Mouse (Mus musculus) G1E (cell line): ENCODE measurements around the gene Spats1.

ENCODE experiments used
- CTCF ChIP-seq: IDR thresholded peaks from 2 replicates; pipeline ENCODE4 v1.5.1; 2012; ENCODE audit warnings: low read depth, low read length, inconsistent platforms, mixed read lengths
- GATA1 ChIP-seq: IDR thresholded peaks from 2 replicates; pipeline ENCODE4 v1.6.1; 2012; ENCODE audit warnings: borderline replicate concordance, low read length, inconsistent platforms, mixed read lengths
- POLR2AphosphoS5 ChIP-seq: IDR thresholded peaks from 2 replicates; pipeline ENCODE4 v1.6.1; 2012; ENCODE audit warnings: low read depth, low read length, inconsistent platforms; ENCODE audit not compliant: insufficient replicate concordance
- TAL1 ChIP-seq: conservative IDR thresholded peaks from 2 replicates; pipeline ENCODE4 v1.6.1; 2012; ENCODE audit warnings: low read depth, low read length, inconsistent platforms, mixed read lengths

DNA sequence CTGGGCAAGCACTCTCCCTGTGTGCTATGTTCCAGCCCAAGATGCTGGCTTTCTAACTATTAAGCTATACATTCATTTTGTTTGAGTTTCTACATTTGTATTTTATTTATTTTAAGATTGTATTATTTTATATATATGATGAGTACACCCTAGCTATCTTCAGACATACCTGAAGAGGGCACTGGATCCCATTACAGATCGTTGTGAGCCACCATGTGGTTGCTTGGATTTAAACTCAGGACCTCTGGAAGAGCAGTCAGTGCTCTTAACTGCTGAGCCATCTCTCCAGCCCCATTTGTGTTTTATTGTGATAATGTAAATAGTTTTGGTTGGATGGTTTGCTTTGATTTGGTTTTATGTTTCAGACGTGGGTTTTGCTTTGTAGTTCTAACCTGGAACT is 24.3 kb upstream of the Spats1 start:
- no peak for TF ChIP-seq CTCF
- no peak for TF ChIP-seq GATA1
- no peak for TF ChIP-seq POLR2AphosphoS5
- TF ChIP-seq TAL1: no peak
